Comparison of ENCODE assay signal across 11 mouse cellular contexts in genomic region chr11:102568191-102568590, GRCm38 (mm10). TPM values are rescaled to one million over a fixed set of nuclear protein-coding genes. Genes with fewer than 3 reads are reported as not detected.
DNase-seq lines count a peak whose midpoint lies in the region; ATAC-seq and TF ChIP-seq lines count a peak whose summit lies in the region.
"Had no signal": no experiment of that assay in that cellular context is flagged by ENCODE, and none has a peak within 500 bp of the region (broad histone marks: within the 10 kb centered on the region; RNA-seq: fewer than 3 reads in every experiment).

No protein-coding gene starts in this region.

- H3K9ac ChIP-seq in kidney, embryonic 14.5 days (ENCODE audit: low read depth, low read length) = no peak overlapping the region
- H3K9ac ChIP-seq: forebrain, embryonic 15.5 days; limb, embryonic 13.5 days had no signal

- H3K9me3 ChIP-seq in kidney, embryonic 14.5 days (ENCODE audit: control insufficient read depth, low read length) = no peaks in the 10 kb centered on the region
- H3K9me3 ChIP-seq: forebrain, embryonic 15.5 days; limb, embryonic 13.5 days; megakaryocyte, embryonic 14.5 days had no signal

- DNase-seq in kidney, adult 2 months = no peak
- DNase-seq in thymus, postnatal 4 days = peak; percentile 38
- no peak for DNase-seq in thymus, postnatal 25 days
- peak; percentile 69 for DNase-seq in testis, postnatal 14 days (ENCODE audit: low spot score)
- DNase-seq in right cerebral cortex, adult 2 months (ENCODE audit: low spot score in 2 of 2) = no peak
- no peak for DNase-seq in gastrocnemius, postnatal 25 days

- peak; percentile 54 for TF ChIP-seq CTCF in kidney, adult 2 months (conservative IDR thresholded peaks at IDR 0.05; ENCODE audit: insufficient read depth, insufficient read length, low read depth, low read length)
- peak; percentile 78 for TF ChIP-seq CTCF in bone marrow macrophage, adult 2 months (IDR thresholded peaks at IDR 0.05; ENCODE audit: low read depth, low read length)

- no peak overlapping the region for H3K4me2 ChIP-seq in kidney, embryonic 14.5 days (replicated peaks; ENCODE audit: low read depth, low read length)
- H3K4me2 ChIP-seq: forebrain, embryonic 15.5 days; limb, embryonic 13.5 days had no signal

- no peaks in the 10 kb centered on the region for H3K4me1 ChIP-seq in kidney, adult 2 months (ENCODE audit: control insufficient read depth, insufficient read depth, low read length)
- H3K4me1 ChIP-seq in kidney, embryonic 14.5 days (ENCODE audit: control insufficient read depth, insufficient read depth, low read length) = 0 out of 2 replicates have a peak, but pooled peaks cover under 1% of the 10 kb centered on the region
- H3K4me1 ChIP-seq in bone marrow macrophage, adult 2 months (ENCODE audit: control insufficient read depth, insufficient read depth, low read length) = no peaks in the 10 kb centered on the region

- H3K4me3 ChIP-seq in kidney, adult 2 months (ENCODE audit: insufficient read depth, low read depth, low read length) = no peak overlapping the region
- H3K4me3 ChIP-seq in kidney, embryonic 14.5 days (ENCODE audit: low read length) = no peak overlapping the region
- H3K4me3 ChIP-seq in bone marrow macrophage, adult 2 months (ENCODE audit: insufficient read depth, low read length) = no peak overlapping the region
- H3K4me3 ChIP-seq: forebrain, embryonic 15.5 days; limb, embryonic 13.5 days; megakaryocyte, embryonic 14.5 days had no signal

- no peaks in the 10 kb centered on the region for H3K36me3 ChIP-seq in kidney, adult 2 months (ENCODE audit: control insufficient read depth, insufficient read depth, low read length)
- no peaks in the 10 kb centered on the region for H3K36me3 ChIP-seq in kidney, embryonic 14.5 days (ENCODE audit: control insufficient read depth, insufficient read depth, low read length)
- H3K36me3 ChIP-seq: forebrain, embryonic 15.5 days; limb, embryonic 13.5 days had no signal

- WGBS in kidney, adult 2 months = 79% methylated on average over 12 of the region's 12 CpGs
- WGBS in kidney, embryonic 14.5 days = 82% methylated on average over 12 of the region's 12 CpGs

- H3K27ac ChIP-seq in kidney, adult 2 months (ENCODE audit: insufficient read depth, low read depth, low read length) = no peak overlapping the region
- no peak overlapping the region for H3K27ac ChIP-seq in kidney, embryonic 14.5 days (ENCODE audit: low read depth, low read length)
- H3K27ac ChIP-seq in bone marrow macrophage, adult 2 months (ENCODE audit: insufficient read depth, low read depth, low read length) = no peak overlapping the region
- H3K27ac ChIP-seq: forebrain, embryonic 15.5 days; limb, embryonic 13.5 days had no signal

- H3K27me3 ChIP-seq in kidney, adult 2 months (replicated peaks; ENCODE audit: control insufficient read depth, insufficient read depth, low read length) = no peaks in the 10 kb centered on the region
- no peaks in the 10 kb centered on the region for H3K27me3 ChIP-seq in kidney, embryonic 14.5 days (ENCODE audit: control insufficient read depth, insufficient read depth, low read length)
- H3K27me3 ChIP-seq: forebrain, embryonic 15.5 days; limb, embryonic 13.5 days; megakaryocyte, embryonic 14.5 days had no signal

- TF ChIP-seq POLR2A in kidney, adult 2 months (IDR thresholded peaks at IDR 0.05; ENCODE audit: low read depth, low read length) = no peak
- TF ChIP-seq POLR2A in bone marrow macrophage, adult 2 months (IDR thresholded peaks at IDR 0.05; ENCODE audit: borderline replicate concordance, low read depth, low read length) = no peak

- no peak for ATAC-seq in kidney, embryonic 14.5 days (ENCODE audit: low FRiP score, low TSS enrichment)
- ATAC-seq: forebrain, embryonic 15.5 days had no signal

RNA-seq across cellular contexts. Expression of gene Gm11627, which starts 11.1 kb away (rescaled TPM):
- polyA plus RNA-seq in kidney, adult 2 months (2012; rRNA removed) = 0.59 and 0.68 TPM in 2 replicates
- 5.7 and 8.3 TPM in 2 replicates for polyA plus RNA-seq in kidney, embryonic 14.5 days (2014; fragmentation: Nextera tagmentation; extraction: Ambion mirVana)
- not detected in 2 replicates for polyA plus RNA-seq in bone marrow macrophage, adult 2 months (2012; ENCODE audit: insufficient read depth, insufficient read length, missing spikeins)
- total RNA-seq in gastrocnemius, postnatal 25 days (2021) = under 1 TPM in 1 of 2 experiments, not detected in 1; 0.43 TPM

RNA-seq across cellular contexts. Expression of gene Gpatch8, which starts 12.0 kb away (rescaled TPM):
- polyA plus RNA-seq in kidney, adult 2 months (2012; rRNA removed) = 11.6 and 12.4 TPM in 2 replicates
- polyA plus RNA-seq in kidney, embryonic 14.5 days (2014; fragmentation: Nextera tagmentation; extraction: Ambion mirVana) = 37.3 and 60.6 TPM in 2 replicates
- 26.8 and 28.4 TPM in 2 replicates for polyA plus RNA-seq in bone marrow macrophage, adult 2 months (2012; ENCODE audit: insufficient read depth, insufficient read length, missing spikeins)
- total RNA-seq in gastrocnemius, postnatal 25 days (2021) = 10 to 100 TPM; 17.5 to 19.6 TPM

RNA-seq across cellular contexts. Expression of gene Fzd2, which starts 36.0 kb away (rescaled TPM):
- polyA plus RNA-seq in kidney, adult 2 months (2012; rRNA removed) = 8.5 and 12.2 TPM in 2 replicates
- polyA plus RNA-seq in kidney, embryonic 14.5 days (2014; fragmentation: Nextera tagmentation; extraction: Ambion mirVana) = 41.7 and 49.7 TPM in 2 replicates
- 0.21 TPM in 1 of 2 replicates, not detected in the other for polyA plus RNA-seq in bone marrow macrophage, adult 2 months (2012; ENCODE audit: insufficient read depth, insufficient read length, missing spikeins)
- 1 to 10 TPM; 2.5 to 2.7 TPM for total RNA-seq in gastrocnemius, postnatal 25 days (2021)

Comparison
In these comparisons a context has a peak if more than half of its experiments do, and no peak if none do; other contexts are left out.
1. DNase-seq: peak in thymus, postnatal 4 days (single experiment) and testis, postnatal 14 days (single experiment); none in kidney, adult 2 months (single experiment), thymus, postnatal 25 days (single experiment), right cerebral cortex, adult 2 months (0 of 2) and gastrocnemius, postnatal 25 days (single experiment).